Mouse (Mus musculus): ENCODE measurements around the gene Mast4.

DNA sequence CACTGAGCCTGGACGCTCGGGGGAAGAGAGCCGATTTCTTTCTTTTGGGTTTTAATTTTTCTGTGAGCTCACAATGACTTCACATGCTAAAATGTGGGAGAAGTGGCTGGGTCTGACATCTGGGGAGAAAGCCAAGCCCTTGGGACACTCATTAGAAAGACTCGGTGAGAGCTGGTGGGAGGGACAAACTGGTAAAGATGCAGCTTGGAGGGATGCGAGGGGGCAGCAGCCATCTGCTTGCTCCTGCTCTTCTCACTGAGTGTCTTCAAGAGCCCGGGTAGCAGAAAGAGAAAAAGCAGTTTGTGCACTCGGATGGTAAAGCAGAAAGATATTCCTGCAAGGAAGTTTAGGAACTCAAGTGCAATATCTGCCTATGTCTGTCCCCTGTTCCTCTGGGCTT, 34.9 kb upstream of the Mast4 start:
- TF ChIP-seq POLR2A (IDR thresholded peaks at IDR 0.05; ENCODE audit: borderline replicate concordance, low read depth, low read length): no peak
- no peak for TF ChIP-seq CTCF (IDR thresholded peaks at IDR 0.05; ENCODE audit: low read depth, low read length)
